Mouse (Mus musculus) midbrain, postnatal 0 days (tissue): Measurements from ENCODE around the gene Med6. TPM values are rescaled to one million over a fixed set of nuclear protein-coding genes. Genes with fewer than 3 reads are reported as not detected.

Source experiments
- ATAC-seq: fragments of 200-750 bp; cut with Nextera tagmentation; 2 replicates; pipeline ENCODE4 v1.8.0; 2017; ENCODE audit warnings: moderate number of reproducible peaks, mild to moderate bottlenecking, moderate TSS enrichment, moderate library complexity; ENCODE audit not compliant: low FRiP score
- DNase-seq: peaks from one replicate; pipeline ENCODE4 v3.0.0-alpha.2; 2015; ENCODE audit warnings: low spot score
- H3K27ac ChIP-seq: fragments of 300-500 bp; sonication (generic); 2 replicates; pipeline ENCODE4 v1.5.1; 2014; ENCODE audit warnings: low read depth, mild to moderate bottlenecking, low read length, mixed read lengths
- H3K27me3 ChIP-seq: fragments of 300-500 bp; sonication (generic); 2 replicates; pipeline ENCODE4 v1.6.1; 2014; ENCODE audit warnings: low read length, control low read depth, mixed read lengths; ENCODE audit not compliant: insufficient read depth
- H3K36me3 ChIP-seq: fragments of 300-500 bp; sonication (generic); 2 replicates; pipeline ENCODE4 v1.6.1; 2014; ENCODE audit warnings: low read length, control low read depth, mixed read lengths; ENCODE audit not compliant: insufficient read depth
- H3K4me1 ChIP-seq: fragments of 300-500 bp; sonication (generic); 2 replicates; pipeline ENCODE4 v1.6.1; 2014; ENCODE audit warnings: mild to moderate bottlenecking, control low read depth, antibody characterized with exemption, low read length, mixed read lengths; ENCODE audit not compliant: insufficient read depth
- H3K4me2 ChIP-seq: fragments of 300-500 bp; sonication (generic); 2 replicates; pipeline ENCODE4 v1.6.1; 2014; ENCODE audit warnings: low read depth, mild to moderate bottlenecking, low read length, mixed read lengths; ENCODE audit not compliant: poor library complexity, severe bottlenecking
- H3K4me3 ChIP-seq: fragments of 300-500 bp; sonication (generic); 2 replicates; pipeline ENCODE4 v1.5.1; 2014; ENCODE audit warnings: low read depth, mild to moderate bottlenecking, low read length, moderate library complexity
- H3K9ac ChIP-seq: fragments of 300-500 bp; sonication (generic); replicated peaks from 2 replicates; pipeline ENCODE4 v1.6.1; 2014; ENCODE audit warnings: mild to moderate bottlenecking, low read length, moderate library complexity, mixed read lengths; ENCODE audit not compliant: poor library complexity, severe bottlenecking
- H3K9me3 ChIP-seq: fragments of 300-500 bp; sonication (generic); 2 replicates; pipeline ENCODE4 v1.6.1; 2016; ENCODE audit warnings: low read length, control low read depth
- CTCF ChIP-seq: IDR thresholded peaks from 2 replicates; pipeline ENCODE4 v1.5.1; 2016; ENCODE audit warnings: antibody characterized with exemption, mild to moderate bottlenecking
- WGBS: fragments of 180-500 bp; shearing (Covaris S2); extraction: QIAGEN DNeasy Blood & Tissue Kit; methylation state at CpG from one replicate; pipeline ENCODE4 v1.1.7; 2014; 5-methylcytosine and 5-hydroxymethylcytosine counted together
- polyA plus RNA-seq: library from polyadenylated mRNA; unstranded; fragments of >200 nt; fragmentation: Nextera tagmentation; extraction: Ambion mirVana; gene quantifications from 2 replicates; pipeline ENCODE4 v1.2.1, GENCODE M21; 2015
- total RNA-seq: library from RNA; depleted of rRNA; stranded (reverse); fragments of >200 nt; gene quantifications from 2 replicates; pipeline ENCODE4 v1.2.3, GENCODE M21; 2014; rRNA removed

Gene Med6
- total RNA-seq (23.5 and 36.1 TPM in 2 replicates), polyA plus RNA-seq (30.5 and 31.2 TPM in 2 replicates)

GRCm38 (mm10) chr12:81594902-81595671, at the start of gene Med6:
TSS of gene Med6 (minus strand) at chr12:81595008.
- DNase-seq (peak; percentile 97), ATAC-seq (peak; percentile 98)
- Histone ChIP-seq H3K4me1 (0 out of 2 replicates have a peak, but pooled peaks cover 2% of the 10 kb centered on the region), H3K9ac (peak within 1 kb of the TSS; percentile 84), H3K27me3 (no peaks in the 10 kb centered on the region), H3K27ac (peak within 1 kb of the TSS; percentile 51; the same call in 1 of the 2 replicates), H3K9me3 (no peaks in the 10 kb centered on the region), H3K36me3 (no peaks in the 10 kb centered on the region), H3K4me2 (peak within 1 kb of the TSS; percentile 64), H3K4me3 (peak within 1 kb of the TSS; percentile 86)
- peak; percentile 26 for TF ChIP-seq CTCF
- 2% methylated on average over 36 of the region's 36 CpGs for WGBS

GRCm38 (mm10) chr12:81642361-81643082, 47.7 kb upstream of the Med6 start:
- H3K27ac ChIP-seq = no peak overlapping the region
- H3K4me2 ChIP-seq = no peak overlapping the region
- H3K4me3 ChIP-seq = no peak overlapping the region

GRCm38 (mm10) chr12:81640656-81641055, 45.8 kb upstream of the Med6 start:
- no peak for DNase-seq
- TF ChIP-seq CTCF = no peak
- Histone ChIP-seq H3K4me1 (no peaks in the 10 kb centered on the region), H3K4me3 (no peak overlapping the region), H3K27me3 (no peaks in the 10 kb centered on the region), H3K27ac (no peak overlapping the region), H3K9me3 (no peaks in the 10 kb centered on the region; the same call in 1 of the 2 replicates), H3K4me2 (no peak overlapping the region), H3K9ac (no peak overlapping the region), H3K36me3 (0 out of 2 replicates have a peak, but pooled peaks cover 3% of the 10 kb centered on the region)
- ATAC-seq = no peak
- 65% methylated on average over 5 of the region's 5 CpGs for WGBS

More at GRCm38 (mm10) chr12:81642361-81643082, 47.7 kb upstream of the Med6 start:
- peak; percentile 54; the same call in 1 of the 2 replicates for ATAC-seq
- DNase-seq = peak; percentile 78
- WGBS = 28% methylated on average over 11 of the region's 11 CpGs
- TF ChIP-seq CTCF = no peak
- Histone ChIP-seq H3K9me3 (no peaks in the 10 kb centered on the region), H3K9ac (no peak overlapping the region), H3K27me3 (no peaks in the 10 kb centered on the region), H3K36me3 (0 out of 2 replicates have a peak, but pooled peaks cover 3% of the 10 kb centered on the region), H3K4me1 (no peaks in the 10 kb centered on the region)

- H3K4me2 ChIP-seq = peak overlapping the region; percentile 83
- no peaks in the 10 kb centered on the region for H3K27me3 ChIP-seq
- ATAC-seq = no peak
- no peaks in the 10 kb centered on the region; the same call in 1 of the 2 replicates for H3K9me3 ChIP-seq
- H3K4me3 ChIP-seq = peak overlapping the region; percentile 82
- H3K36me3 ChIP-seq = no peaks in the 10 kb centered on the region
- TF ChIP-seq CTCF = no peak
- no peak for DNase-seq
- 91% methylated on average over 2 of the region's 2 CpGs for WGBS
- peaks cover 10% of the 10 kb centered on the region for H3K4me1 ChIP-seq
- no peak overlapping the region for H3K9ac ChIP-seq
- H3K27ac ChIP-seq = no peak overlapping the region
Observed at GRCm38 (mm10) chr12:81633246-81633645, 38.4 kb upstream of the Med6 start.

GRCm38 (mm10) chr12:81631661-81632401, 37.0 kb upstream of the Med6 start:
- Histone ChIP-seq H3K9me3 (no peaks in the 10 kb centered on the region; the same call in 1 of the 2 replicates), H3K4me2 (peak overlapping the region; percentile 83), H3K4me1 (peaks cover 10% of the 10 kb centered on the region), H3K27me3 (no peaks in the 10 kb centered on the region), H3K27ac (peak overlapping the region; percentile 97), H3K36me3 (no peaks in the 10 kb centered on the region), H3K9ac (peak overlapping the region; percentile 93), H3K4me3 (peak overlapping the region; percentile 82)
- ATAC-seq (peak; percentile 24), DNase-seq (peak; percentile 28)
- peak; percentile 40 for TF ChIP-seq CTCF
- 2% methylated on average over 29 of the region's 31 CpGs for WGBS
